Mouse (Mus musculus): ENCODE measurements around the gene Sarnp.

- TF ChIP-seq POLR2A (IDR thresholded peaks at IDR 0.05; ENCODE audit: borderline replicate concordance, low read depth, low read length) (no peak), CTCF (IDR thresholded peaks at IDR 0.05; ENCODE audit: low read depth, low read length) (no peak)
These were observed 95.7 kb downstream of the Sarnp start for GRCm38 (mm10) chr10:128912791-128913190.

All from bone marrow macrophage, adult 2 months (primary cell).